Mouse (Mus musculus): ENCODE measurements around the gene Gripap1. TPM values are rescaled to one million over a fixed set of nuclear protein-coding genes. Genes with fewer than 3 reads are reported as not detected.

Gripap1 gene
- polyA plus RNA-seq, 1 experiment from 2014 or later = 34.1 TPM

DNA sequence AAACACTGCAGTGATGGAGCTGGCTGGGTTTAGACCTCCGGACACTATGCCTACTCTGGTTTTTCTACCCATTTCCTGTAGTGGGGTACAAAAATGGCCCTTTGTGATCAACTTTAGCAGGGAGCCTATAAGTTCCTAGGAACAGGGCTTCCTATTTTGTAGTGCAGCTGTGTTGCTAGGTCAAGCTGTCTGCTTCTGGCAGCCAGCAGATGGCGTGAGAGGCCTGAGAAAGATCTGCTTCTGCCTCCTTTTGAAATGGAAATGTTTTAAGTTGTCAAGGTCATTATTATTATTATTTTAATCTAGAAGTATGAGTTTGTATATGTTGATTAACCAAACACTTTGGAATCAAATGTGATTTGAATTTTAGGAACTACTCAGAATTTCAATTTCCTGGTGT is 65.0 kb downstream of the Gripap1 start:
- WGBS = 52% methylated on average over 2 of the region's 2 CpGs
- Histone ChIP-seq H3K9me3 (ENCODE audit: low read depth, low read length) (no peaks in the 10 kb centered on the region), H3K4me3 (ENCODE audit: low read depth, low read length) (no peak overlapping the region), H3K27me3 (ENCODE audit: insufficient read depth, low read length) (no peaks in the 10 kb centered on the region), H3K9ac (no peak overlapping the region), H3K27ac (ENCODE audit: low read depth) (no peak overlapping the region), H3K4me2 (no peak overlapping the region), H3K36me3 (ENCODE audit: insufficient read depth) (peaks cover 13% of the 10 kb centered on the region; the same call in 1 of the 2 replicates), H3K4me1 (ENCODE audit: insufficient read depth) (no peaks in the 10 kb centered on the region)
- TF ChIP-seq CTCF (IDR thresholded peaks at IDR 0.05; ENCODE audit: low read depth) = peak; percentile 36; the same call in 1 of the 2 replicates
- DNase-seq (peak; percentile 52), ATAC-seq (ENCODE audit: insufficient read depth) (no peak)

DNA sequence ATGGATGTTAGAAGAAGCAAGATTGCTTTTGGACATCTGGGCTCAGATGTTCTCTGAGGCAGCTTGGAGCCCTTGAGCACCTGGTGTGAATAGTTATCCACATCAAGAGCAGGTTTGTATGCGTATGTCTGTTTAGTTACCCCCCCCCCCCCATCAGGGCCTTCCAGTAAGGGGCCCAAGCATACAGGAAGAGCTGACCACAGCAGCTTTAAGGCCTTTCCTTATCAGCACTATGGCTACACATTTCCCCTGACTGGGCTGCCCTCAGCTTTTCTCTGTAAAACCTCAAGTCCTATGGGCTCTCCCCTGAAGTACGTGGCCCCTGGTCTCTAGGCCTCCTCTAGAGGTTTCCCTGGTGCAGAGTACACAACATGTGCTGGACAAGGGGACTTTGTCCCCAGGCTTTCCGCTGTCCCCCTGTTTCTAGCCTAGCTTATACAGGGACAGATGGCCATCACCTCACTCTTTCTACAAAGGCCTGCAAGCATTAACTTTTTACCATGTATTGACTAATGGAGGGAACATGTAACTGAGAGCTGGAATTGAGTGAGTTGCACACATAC is 69.7 kb downstream of the Gripap1 start:
- DNase-seq (no peak), ATAC-seq (ENCODE audit: insufficient read depth) (no peak)
- TF ChIP-seq CTCF (IDR thresholded peaks at IDR 0.05; ENCODE audit: low read depth) = no peak
- Histone ChIP-seq H3K4me3 (ENCODE audit: low read depth, low read length) (no peak overlapping the region), H3K9ac (no peak overlapping the region), H3K4me2 (no peak overlapping the region), H3K27me3 (ENCODE audit: insufficient read depth, low read length) (no peaks in the 10 kb centered on the region), H3K4me1 (ENCODE audit: insufficient read depth) (no peaks in the 10 kb centered on the region), H3K36me3 (ENCODE audit: insufficient read depth) (peaks cover 10% of the 10 kb centered on the region; the same call in 1 of the 2 replicates), H3K9me3 (ENCODE audit: low read depth, low read length) (no peaks in the 10 kb centered on the region), H3K27ac (ENCODE audit: low read depth) (no peak overlapping the region)
- 86% methylated on average over 3 of the region's 3 CpGs for WGBS

DNA sequence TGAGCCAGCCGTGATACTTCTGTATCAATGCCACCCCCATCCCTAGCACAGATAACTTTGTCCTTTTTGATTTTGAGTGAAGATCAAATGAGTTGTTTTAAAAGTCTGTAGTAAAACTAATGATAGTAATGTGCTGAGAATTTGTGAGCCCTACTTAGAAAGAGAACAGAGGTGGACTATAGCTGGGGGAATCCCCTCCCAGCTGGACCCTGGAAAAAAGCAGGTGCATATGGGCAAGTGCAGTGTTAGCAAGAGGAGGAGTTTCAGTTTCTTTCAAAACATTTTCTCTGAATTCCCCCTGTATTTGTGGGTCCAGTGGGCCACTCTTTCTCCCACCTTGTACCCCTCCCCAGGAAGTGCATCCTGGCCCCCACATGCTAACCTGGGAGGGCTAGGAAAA is 73.6 kb downstream of the Gripap1 start:
- WGBS = 70% methylated on average over 1 of the region's 1 CpGs
- peaks cover 10% of the 10 kb centered on the region; the same call in 1 of the 2 replicates for H3K36me3 ChIP-seq (ENCODE audit: insufficient read depth)
- no peak for TF ChIP-seq CTCF (IDR thresholded peaks at IDR 0.05; ENCODE audit: low read depth)
- DNase-seq (no peak), ATAC-seq (ENCODE audit: insufficient read depth) (no peak)
- no peak overlapping the region for H3K9ac ChIP-seq
- no peaks in the 10 kb centered on the region for H3K27me3 ChIP-seq (ENCODE audit: insufficient read depth, low read length)
- no peaks in the 10 kb centered on the region for H3K9me3 ChIP-seq (ENCODE audit: low read depth, low read length)
- H3K27ac ChIP-seq (ENCODE audit: low read depth) = no peak overlapping the region
- H3K4me3 ChIP-seq (ENCODE audit: low read depth, low read length) = no peak overlapping the region
- H3K4me2 ChIP-seq = no peak overlapping the region
- no peaks in the 10 kb centered on the region for H3K4me1 ChIP-seq (ENCODE audit: insufficient read depth)

DNA sequence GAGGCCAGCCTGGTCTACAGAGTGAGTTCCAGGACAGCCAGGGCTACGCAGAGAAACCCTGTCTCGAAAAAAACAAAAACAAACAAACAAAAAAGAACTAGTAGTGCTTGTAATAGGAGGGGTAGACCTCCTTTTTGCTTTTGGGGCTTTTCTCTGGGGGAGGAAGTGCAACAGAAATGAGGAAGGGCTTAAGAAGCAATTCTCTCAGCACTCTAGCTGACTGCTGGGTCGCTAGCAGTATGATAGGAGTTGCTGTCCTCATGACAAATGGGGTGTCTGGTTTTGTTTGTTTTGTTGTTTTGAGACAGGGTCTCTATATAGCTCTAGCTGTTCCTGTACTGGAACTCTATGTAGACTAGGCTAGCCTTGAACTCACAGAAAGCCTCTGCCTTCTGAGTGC is 75.0 kb downstream of the Gripap1 start:
- DNase-seq (no peak), ATAC-seq (ENCODE audit: insufficient read depth) (no peak)
- Histone ChIP-seq H3K4me2 (no peak overlapping the region), H3K27ac (ENCODE audit: low read depth) (no peak overlapping the region), H3K36me3 (ENCODE audit: insufficient read depth) (peaks cover 13% of the 10 kb centered on the region; the same call in 1 of the 2 replicates), H3K27me3 (ENCODE audit: insufficient read depth, low read length) (no peaks in the 10 kb centered on the region), H3K9me3 (ENCODE audit: low read depth, low read length) (no peaks in the 10 kb centered on the region), H3K4me3 (ENCODE audit: low read depth, low read length) (no peak overlapping the region), H3K9ac (no peak overlapping the region), H3K4me1 (ENCODE audit: insufficient read depth) (no peaks in the 10 kb centered on the region)
- no peak for TF ChIP-seq CTCF (IDR thresholded peaks at IDR 0.05; ENCODE audit: low read depth)
- WGBS = 62% methylated on average over 3 of the region's 3 CpGs

DNA sequence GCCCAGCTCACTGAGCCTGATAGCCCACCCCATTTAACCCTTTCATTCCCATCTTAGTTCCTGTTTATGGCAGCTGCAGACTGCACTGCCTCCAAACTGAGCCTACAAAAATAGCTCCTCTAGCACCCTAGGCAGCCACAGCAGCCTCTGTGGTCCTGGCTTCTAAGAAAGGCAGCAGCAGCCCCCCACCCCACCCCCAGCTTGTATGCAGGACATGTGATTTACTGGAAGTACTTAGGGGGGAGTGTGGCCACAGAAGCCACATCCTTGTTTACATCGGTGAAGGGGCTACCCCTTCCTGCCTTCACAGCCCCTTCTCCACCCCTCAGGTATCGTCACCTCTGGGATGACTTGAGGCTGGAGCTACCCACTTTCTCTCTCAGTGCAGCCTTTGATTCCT is 75.8 kb downstream of the Gripap1 start:
- Histone ChIP-seq H3K4me2 (no peak overlapping the region), H3K9ac (no peak overlapping the region), H3K4me3 (ENCODE audit: low read depth, low read length) (no peak overlapping the region), H3K4me1 (ENCODE audit: insufficient read depth) (no peaks in the 10 kb centered on the region), H3K36me3 (ENCODE audit: insufficient read depth) (peaks cover 13% of the 10 kb centered on the region; the same call in 1 of the 2 replicates), H3K9me3 (ENCODE audit: low read depth, low read length) (no peaks in the 10 kb centered on the region), H3K27me3 (ENCODE audit: insufficient read depth, low read length) (no peaks in the 10 kb centered on the region), H3K27ac (ENCODE audit: low read depth) (no peak overlapping the region)
- DNase-seq = no peak
- no peak for TF ChIP-seq CTCF (IDR thresholded peaks at IDR 0.05; ENCODE audit: low read depth)
- WGBS = 58% methylated on average over 2 of the region's 2 CpGs
- no peak for ATAC-seq (ENCODE audit: insufficient read depth)

DNA sequence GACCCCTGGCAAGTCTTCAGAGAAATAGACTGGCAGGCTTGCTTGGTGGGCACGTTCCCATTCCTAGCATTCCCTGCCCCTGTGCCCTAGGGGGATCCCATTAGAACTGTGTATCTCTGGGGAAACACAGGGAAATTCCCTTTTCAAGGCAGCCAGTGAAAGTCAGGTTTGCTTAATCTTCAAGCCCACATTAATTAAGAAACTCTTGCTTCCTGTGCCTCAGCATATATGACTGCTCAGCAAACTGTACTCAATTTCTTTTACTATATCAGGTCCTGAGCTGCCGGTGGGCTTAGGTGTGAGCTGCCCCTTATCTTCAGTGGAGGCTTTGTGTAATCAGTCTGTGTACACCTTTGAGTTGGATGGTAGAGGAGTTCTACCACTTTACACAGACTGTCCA is 76.2 kb downstream of the Gripap1 start:
- DNase-seq (no peak), ATAC-seq (ENCODE audit: insufficient read depth) (no peak)
- H3K27ac ChIP-seq (ENCODE audit: low read depth) = no peak overlapping the region
- no peak overlapping the region for H3K4me2 ChIP-seq
- 57% methylated on average over 2 of the region's 2 CpGs for WGBS
- TF ChIP-seq CTCF (IDR thresholded peaks at IDR 0.05; ENCODE audit: low read depth) = no peak
- H3K36me3 ChIP-seq (ENCODE audit: insufficient read depth) = peaks cover 15% of the 10 kb centered on the region; the same call in 1 of the 2 replicates
- H3K9me3 ChIP-seq (ENCODE audit: low read depth, low read length) = no peaks in the 10 kb centered on the region
- no peaks in the 10 kb centered on the region for H3K4me1 ChIP-seq (ENCODE audit: insufficient read depth)
- H3K27me3 ChIP-seq (ENCODE audit: insufficient read depth, low read length) = no peaks in the 10 kb centered on the region
- H3K9ac ChIP-seq = no peak overlapping the region
- no peak overlapping the region for H3K4me3 ChIP-seq (ENCODE audit: low read depth, low read length)

DNA sequence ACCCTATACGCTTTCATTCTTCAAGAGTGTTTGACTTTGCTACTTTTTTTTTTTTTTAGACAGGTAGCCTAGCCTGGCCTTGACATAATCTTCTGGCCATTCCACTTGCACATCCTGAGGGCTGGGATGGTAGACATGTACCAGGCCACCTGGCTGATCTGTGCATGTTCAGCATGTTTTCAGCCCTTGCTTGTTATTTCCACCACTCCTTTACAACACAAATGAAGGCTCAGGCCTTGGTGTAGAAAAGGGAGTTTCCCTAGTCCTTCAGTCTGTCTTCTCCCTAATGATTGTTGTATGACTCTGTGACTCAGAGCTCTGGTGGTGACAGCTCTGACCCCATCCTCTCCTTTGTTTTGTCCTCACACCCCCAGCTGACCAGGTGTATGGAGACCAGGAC is 77.6 kb downstream of the Gripap1 start:
- no peaks in the 10 kb centered on the region for H3K9me3 ChIP-seq (ENCODE audit: low read depth, low read length)
- no peak overlapping the region for H3K9ac ChIP-seq
- H3K27ac ChIP-seq (ENCODE audit: low read depth) = no peak overlapping the region
- H3K4me2 ChIP-seq = no peak overlapping the region
- DNase-seq (no peak), ATAC-seq (ENCODE audit: insufficient read depth) (no peak)
- peaks cover 18% of the 10 kb centered on the region; the same call in 1 of the 2 replicates for H3K36me3 ChIP-seq (ENCODE audit: insufficient read depth)
- H3K4me1 ChIP-seq (ENCODE audit: insufficient read depth) = no peaks in the 10 kb centered on the region
- no peak for TF ChIP-seq CTCF (IDR thresholded peaks at IDR 0.05; ENCODE audit: low read depth)
- no peak overlapping the region for H3K4me3 ChIP-seq (ENCODE audit: low read depth, low read length)
- WGBS = 73% methylated on average over 1 of the region's 1 CpGs
- H3K27me3 ChIP-seq (ENCODE audit: insufficient read depth, low read length) = no peaks in the 10 kb centered on the region
